Mouse (Mus musculus): Measurements from ENCODE around the gene Krt24.
"Not testable (repeated sequence)": the region's sequence is repeated elsewhere in the genome, so short reads cannot be mapped to it uniquely, and the experiment has no call there.

Gene Krt24

DNA sequence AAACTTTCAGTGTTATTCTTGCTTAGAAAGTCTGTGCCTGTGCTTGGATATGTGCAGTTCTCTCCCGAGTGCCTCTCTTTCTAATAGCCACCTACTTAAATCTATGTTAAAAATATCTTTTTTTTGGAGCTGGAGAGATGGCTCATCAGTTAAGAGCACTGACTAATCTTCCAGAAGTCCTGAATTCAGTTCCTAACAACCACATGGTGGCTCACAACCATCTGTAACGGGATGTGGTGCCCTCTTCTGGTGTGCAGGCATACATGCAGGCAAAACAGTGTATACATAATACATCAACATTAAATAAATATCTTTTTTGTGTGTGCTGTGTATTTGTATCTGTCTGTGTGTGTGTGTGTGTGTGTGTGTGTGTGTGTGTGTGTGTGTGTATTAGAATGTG lies 31.2 kb downstream of the Krt24 start:
- no peak for DNase-seq (ENCODE audit: low spot score in 2 of 2)

DNA sequence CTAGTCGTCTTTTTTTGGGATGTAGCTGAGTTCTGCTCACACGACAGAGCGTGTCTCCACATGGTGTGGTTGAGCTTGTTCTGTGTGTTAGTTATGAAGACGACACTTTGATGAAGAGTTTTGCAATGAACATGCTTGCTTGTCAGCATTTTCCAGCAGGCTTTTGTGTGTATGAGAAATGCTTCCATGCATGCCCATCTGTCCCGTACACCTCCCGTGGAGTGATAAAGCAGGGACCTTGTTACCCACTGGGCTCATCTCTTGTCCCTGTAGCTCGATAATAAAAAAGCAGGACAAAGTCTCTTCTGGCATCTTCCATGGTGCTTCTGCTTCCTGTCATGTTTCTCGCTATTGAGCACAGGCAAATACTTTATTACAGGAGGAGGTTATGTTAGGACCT lies 32.4 kb downstream of the Krt24 start:
- no peak for DNase-seq (ENCODE audit: low spot score in 2 of 2)

DNA sequence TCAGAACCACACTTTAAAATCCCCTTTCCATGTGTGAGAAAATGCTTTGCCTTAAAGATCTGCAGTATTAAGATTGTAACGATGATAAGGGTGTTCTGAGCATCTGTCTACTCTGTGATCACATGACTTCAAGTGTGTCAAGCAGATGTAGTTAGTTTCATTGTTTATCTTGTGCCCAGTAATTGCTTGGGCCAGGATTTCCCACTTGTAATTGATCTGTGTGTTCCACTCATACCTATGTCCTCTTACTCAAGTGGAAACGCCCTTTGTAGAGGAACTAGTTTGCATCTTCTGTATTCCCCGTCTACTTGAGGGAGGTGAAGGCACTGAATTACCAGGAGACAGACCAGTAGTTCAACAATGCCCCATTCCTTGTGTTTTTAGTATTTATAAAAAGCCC lies 34.4 kb downstream of the Krt24 start:
- DNase-seq (ENCODE audit: low spot score in 2 of 2) = no peak

DNA sequence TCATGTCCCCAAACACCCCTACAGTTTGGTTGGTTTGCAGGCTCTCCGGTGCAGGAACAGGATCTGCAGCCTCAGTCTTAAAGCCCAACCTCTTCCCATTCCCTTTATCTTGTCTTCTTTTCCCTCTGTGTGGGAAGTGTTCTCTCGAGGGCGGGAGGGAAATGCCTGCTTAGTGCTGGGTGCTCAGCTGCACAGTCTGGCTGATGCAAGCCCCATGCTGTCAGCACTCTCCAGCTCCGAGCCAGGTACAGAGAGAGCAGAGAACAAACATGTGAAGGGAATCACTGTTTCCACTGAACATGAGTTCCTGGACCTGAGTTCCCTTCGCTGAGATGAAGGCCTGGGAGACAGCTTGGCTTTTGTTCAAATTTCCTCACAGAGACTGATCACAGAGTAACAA lies 34.8 kb downstream of the Krt24 start:
- no peak for DNase-seq (ENCODE audit: low spot score in 2 of 2)

DNA sequence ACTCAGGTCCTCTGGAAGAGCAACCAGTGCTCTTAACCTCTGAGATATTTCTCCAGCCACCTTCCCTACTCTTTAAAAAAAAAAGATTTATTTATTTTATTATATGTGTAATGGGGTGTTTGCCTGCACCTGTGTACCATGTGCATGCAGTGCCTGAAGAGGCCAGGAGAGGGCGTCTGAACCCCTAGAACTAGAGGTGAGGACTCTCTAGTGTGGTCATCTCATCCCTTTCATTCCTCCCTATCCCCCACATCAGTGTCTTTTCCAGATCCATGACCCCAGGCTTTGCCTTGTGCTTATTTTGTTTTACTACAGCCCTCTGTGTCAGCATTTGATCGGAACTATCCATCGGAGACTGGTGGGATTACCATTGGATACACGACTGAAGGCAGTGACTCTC lies 35.9 kb downstream of the Krt24 start:
- DNase-seq (ENCODE audit: low spot score in 2 of 2) = peak; percentile 26 to 29

DNA sequence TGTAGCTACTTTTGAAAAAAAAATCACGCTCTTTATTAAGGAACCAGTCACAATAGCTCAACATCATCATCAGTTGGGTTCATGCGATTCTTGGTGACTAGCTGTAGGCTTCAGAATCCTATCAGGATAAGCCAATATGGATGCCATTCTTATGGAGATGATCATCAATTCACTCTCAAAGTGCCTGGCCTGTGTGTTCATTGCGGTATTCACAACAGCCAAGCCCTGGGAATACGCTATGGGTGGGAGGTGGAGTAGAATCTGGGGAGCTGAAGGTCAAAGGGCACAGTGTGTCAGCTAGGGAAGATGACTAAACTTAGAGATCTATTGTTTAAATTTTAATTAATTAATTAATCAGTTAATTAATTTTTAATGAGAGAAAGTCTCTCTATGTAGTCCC lies 37.1 kb downstream of the Krt24 start:
- no peak for DNase-seq (ENCODE audit: low spot score in 2 of 2)

DNA sequence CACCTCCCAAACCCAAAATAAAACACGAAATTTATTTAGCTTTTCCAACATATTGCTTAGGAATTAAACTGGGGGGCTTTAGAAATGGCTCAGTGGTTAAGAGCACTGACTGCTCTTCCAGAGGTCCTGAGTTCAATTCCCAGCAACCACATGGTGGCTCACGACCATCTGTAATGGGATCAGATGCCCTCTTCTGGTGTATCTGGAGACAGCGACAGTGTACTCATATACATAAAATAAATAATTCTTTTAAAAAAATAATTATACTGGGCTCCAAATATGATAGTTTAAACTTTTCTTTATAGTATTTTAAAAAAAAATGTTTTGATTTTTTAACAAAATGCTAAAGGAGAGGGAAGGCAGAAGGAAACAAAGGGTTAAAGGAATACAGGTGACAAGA lies 40.5 kb downstream of the Krt24 start:
- DNase-seq (ENCODE audit: low spot score in 2 of 2) = not testable (repeated sequence)

DNA sequence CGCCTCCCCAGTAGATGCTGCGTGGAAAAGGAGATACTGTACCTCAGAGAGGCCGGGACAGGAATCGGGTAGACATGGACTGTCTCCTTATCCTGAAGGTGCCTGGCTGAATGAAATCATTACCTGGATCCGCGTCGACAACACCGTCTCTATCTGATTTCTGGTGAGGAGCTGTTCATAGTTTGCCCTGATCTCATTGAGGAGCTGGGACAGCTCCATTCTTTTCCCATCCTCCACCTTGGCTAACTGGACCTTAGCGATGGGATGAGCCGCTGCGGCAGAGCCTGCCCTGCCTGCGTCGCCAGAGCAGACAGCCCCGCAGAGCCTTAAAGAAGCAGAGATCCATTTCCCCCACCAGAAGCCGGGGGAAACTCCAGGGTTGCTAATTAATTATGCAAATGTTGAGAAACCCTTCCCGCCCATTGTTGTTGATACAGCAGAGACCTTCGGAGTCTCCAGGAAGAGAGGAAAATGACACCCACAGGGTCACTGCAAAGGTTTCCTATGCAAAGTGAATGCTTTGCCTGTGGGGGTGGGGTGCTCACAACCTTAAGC lies 41.2 kb downstream of the Krt24 start, which contains the start of gene Krt222:
Gene Krt222, minus strand, starts transcription at position 266 of the 555 bp plus-strand sequence.
- peak in 1 of 2 experiments; percentile 21 for DNase-seq (ENCODE audit: low spot score in 2 of 2)

DNA sequence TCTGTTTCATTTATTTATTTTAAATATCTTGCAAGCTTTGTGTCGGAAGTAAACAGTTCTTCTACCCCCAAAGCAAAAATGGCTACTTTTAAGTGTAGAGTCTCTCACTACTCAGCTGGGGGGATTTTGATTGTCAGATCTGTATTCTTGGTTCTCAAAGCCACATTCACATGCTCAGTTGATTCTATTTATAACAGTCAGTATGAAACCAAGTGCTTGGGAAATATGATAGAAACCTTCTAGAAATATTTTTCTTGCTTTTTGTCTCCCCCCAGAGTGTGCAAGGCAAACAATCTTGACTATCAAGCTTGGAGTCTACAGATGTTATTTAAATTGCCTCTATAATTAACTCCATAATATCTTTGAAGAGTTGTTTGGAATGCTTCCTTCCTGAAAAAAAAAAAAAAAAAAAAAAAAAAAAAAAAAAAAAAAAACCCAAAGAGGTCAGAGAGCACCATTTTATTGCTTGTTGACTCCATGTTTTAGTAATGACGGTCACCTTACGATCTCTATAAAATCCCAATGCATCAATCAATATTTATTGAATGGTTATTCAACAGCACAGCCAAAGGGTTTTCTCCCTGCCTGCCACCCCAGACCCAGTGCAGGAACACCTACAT lies 41.8 kb downstream of the Krt24 start:
- DNase-seq (ENCODE audit: low spot score in 2 of 2) = no peak

DNA sequence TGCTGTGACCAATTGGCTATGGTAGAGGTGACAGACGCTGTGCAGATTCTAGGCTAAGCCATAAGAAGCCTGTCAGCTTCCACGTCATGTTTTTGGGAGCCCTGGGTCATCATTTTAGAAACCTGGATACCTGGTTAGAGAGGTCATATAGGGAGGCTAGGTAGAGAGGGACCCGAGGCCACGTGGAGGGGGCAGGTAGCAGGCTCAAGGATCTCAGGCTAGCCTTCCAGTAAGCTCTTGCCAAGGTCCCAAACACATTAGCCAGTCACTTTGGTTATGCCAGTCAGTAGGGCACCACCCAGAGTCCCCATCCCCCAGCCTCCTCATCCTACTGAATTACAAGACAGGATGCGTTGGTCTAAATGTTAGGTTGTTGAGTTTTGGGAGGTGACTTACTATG lies 43.0 kb downstream of the Krt24 start:
- DNase-seq (ENCODE audit: low spot score in 2 of 2) = no peak

DNA sequence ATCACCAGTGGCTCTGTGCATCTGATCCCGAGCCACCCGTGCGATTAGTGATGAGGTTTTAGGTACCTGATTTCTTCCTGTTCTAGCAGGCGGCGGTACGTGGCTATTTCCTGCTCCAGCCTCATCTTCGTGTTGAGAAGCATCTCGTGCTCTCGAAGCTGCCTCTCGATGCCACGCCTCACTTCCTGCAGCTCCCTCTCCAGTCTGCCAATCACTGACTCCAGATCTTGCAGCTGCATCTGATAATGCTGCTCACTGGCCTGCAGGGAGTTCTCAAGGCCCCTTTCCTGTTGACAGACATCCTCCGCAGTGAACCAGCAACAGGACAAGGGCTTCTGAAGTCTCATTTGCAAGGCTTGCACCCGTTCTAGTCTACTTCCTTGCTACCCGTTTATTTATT lies 46.6 kb downstream of the Krt24 start:
- DNase-seq (ENCODE audit: low spot score in 2 of 2) = no peak

DNA sequence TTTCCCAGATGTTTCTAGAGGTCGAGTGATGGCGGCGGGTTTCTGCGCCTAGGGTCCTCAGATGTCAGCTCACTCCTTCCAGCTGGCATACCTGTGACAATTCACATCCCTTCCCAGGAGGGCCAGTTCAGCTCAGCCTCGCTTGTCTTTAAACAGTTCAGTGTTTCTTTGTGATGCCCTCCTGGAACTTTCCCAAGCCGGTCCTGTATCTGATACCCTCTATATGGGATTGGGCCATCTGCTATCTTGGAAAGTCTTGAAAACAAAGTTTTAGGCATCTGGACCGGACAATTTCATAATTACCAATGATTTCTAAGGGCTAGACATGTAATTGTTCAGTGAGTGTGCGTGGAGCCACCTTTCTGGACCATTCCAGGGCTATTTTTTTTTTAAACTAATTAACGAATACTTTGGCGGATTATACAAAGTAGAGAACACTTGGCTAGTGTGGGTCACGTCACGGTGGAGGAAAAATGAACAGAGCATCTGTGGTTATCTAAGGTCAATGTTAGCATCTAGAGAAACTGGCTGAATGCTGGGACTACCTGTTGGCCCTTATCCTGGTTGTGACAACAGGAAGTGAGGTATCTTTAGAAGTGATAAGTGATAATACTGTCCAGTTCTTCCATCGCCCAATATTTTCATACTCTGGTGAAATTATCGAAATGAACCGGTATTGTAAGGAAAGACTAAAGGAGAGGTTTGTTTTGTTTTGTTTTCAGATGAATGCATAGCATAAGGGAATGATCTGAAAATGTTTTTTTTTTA lies 53.8 kb downstream of the Krt24 start:
- no peak for DNase-seq (ENCODE audit: low spot score in 2 of 2)

DNA sequence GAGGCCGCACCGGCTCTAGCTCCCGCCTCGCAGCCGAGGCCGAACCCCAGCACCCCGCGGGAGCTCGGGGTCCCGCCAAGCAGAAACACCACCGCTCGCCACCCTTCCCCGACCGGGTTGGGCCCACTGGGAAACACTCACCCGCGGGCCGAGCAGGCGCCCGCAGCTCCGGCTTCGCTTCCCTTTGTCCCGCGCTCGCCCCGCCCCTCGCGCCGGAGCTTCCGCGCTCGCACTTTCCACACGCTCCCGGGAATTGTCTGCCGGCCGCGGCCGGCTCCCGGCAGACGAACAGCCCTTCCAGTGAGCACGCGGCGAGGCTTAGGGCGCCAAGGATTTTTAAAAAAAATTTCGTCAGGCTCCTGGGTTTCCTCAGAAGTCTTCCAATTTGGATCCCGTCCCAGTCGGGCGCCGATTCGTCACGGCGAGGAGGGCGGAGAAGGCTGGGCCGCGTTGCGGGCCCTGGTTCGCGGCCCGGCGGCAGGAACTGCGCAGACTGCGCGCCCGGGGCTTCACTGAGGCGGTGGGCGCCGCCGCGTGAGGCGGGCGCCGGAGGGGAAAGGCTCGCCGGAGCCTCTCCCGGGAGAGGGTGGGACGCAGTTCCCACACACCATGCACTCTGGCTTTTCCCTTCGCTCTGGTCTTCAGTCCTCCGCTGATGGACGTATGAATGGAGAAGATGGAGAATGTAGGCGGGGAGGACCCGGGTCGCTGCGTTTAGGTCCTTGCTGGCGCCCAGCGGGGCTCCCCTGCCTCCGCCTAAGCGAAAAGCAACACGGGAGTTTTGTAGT lies 54.6 kb downstream of the Krt24 start, which contains the start of gene Smarce1:
Gene Smarce1, minus strand, starts transcription at position 757 of the 788 bp plus-strand sequence.
- DNase-seq (ENCODE audit: low spot score in 2 of 2) = peak; percentile 62 to 82
